Mouse (Mus musculus) cortical plate, adult 2 months (tissue): Measurements from ENCODE around the gene Msrb2.

ENCODE experiments used
- CTCF ChIP-seq: fragments of 200-500 bp; IDR thresholded peaks from 2 replicates; pipeline ENCODE4 v1.5.1; 2011; ENCODE audit warnings: mild to moderate bottlenecking, control low read depth, low read length; ENCODE audit not compliant: insufficient read depth; ENCODE audit errors: extremely low read depth
- POLR2A ChIP-seq: fragments of 200-500 bp; IDR thresholded peaks from 2 replicates; pipeline ENCODE4 v1.6.1; 2011; ENCODE audit warnings: mild to moderate bottlenecking, low read length, control low read depth; ENCODE audit not compliant: insufficient read depth; ENCODE audit errors: extremely low read depth

- TF ChIP-seq CTCF (no peak), POLR2A (no peak)
Measured at GRCm38 (mm10) chr2:19380446-19380950, 9.3 kb downstream of the Msrb2 start.
